Mouse (Mus musculus) adrenal gland, postnatal 10 days (tissue): ENCODE measurements at regions not wholly inside any gene's neighbourhood (a gene's known extent, or its start where the extent isn't known, plus 50 kb on each side); places are given as distances from the start of the nearest gene placed in this dataset.

Experiments
- DNase-seq: peaks from one replicate; pipeline ENCODE4 v3.0.0; 2021; ENCODE audit warnings: mixed read lengths

DNA sequence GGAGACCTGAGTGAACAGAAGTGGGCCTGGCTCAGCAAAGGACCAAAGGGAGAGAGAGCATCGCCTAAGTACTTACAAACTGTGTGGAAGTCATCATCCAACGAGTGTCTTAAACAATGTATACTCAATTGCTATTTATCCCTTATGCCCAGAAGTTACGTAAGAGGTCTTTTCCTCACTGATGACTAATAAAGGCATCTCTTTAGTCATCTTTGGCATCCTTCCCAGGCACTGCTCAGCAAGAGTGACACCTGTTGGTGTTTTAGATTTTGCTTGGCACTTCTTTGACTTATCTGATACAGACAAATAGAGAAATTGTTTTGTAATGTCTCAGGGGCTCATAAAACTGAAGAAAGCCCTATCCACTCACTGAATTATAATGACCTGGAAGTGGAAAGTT lies 59.4 kb upstream of the Cenpw start:
- no peak for DNase-seq

DNA sequence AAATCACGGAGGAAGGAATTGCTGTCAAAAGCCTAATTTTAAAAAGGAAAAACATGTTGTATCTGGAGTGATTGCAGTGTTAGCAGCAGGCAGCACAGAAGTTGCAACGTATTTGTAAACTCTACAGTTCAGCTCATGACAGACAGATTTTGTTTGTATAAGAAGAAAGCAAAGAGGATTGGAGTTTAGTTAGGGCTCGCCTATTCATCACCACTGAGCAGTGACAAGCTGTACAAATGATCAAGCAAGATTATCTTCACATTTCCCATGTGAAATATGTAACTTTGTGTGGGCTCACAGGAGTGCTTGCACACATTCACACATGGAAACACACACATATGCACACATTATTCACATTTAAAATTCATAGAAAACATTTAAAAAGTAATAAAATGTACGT lies 57.5 kb upstream of the Cenpw start:
- no peak for DNase-seq
